Mouse (Mus musculus): ENCODE results near the gene Gdpgp1.

DNA sequence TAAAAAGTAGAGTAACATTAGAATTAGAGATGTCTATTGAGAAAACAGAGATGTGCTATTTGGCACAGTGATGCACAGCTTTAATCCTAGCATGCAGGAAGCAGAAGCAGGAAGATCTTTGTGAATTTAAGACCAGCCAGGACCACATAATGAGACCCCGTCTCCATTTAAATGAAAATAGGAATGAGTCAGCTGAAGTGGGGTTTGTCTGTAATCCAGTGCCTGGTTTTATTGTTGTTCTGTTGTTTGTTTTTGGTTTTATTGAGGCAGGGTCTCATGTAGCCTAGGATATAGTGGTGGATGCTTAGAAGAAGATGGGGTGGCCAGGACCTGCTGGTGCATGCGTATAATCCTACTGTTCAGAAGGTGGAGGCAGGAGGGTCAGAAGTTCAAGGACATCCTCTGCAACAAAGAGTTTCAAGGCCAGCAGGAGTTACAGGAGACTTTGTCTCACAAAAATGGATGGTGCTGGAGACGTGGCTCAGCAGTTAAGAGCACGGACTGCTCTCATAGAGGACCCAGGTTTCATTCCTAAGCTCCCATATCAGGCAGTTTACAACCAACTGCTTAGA lies 11.4 kb upstream of the Gdpgp1 start:
- TF ChIP-seq POLR2A (IDR thresholded peaks at IDR 0.05; ENCODE audit: borderline replicate concordance, extremely low read depth, low read depth, low read length): no peak
- no peak for TF ChIP-seq CTCF (IDR thresholded peaks at IDR 0.05; ENCODE audit: insufficient read depth, low read length)
